Mouse (Mus musculus): ENCODE data around the gene Tekt2. TPM values are rescaled to one million over a fixed set of nuclear protein-coding genes. Genes with fewer than 3 reads are reported as not detected.

Gene Tekt2
- polyA plus RNA-seq (2015; fragmentation: Nextera tagmentation; extraction: Ambion mirVana): 13.2 and 14.9 TPM in 2 replicates

DNA sequence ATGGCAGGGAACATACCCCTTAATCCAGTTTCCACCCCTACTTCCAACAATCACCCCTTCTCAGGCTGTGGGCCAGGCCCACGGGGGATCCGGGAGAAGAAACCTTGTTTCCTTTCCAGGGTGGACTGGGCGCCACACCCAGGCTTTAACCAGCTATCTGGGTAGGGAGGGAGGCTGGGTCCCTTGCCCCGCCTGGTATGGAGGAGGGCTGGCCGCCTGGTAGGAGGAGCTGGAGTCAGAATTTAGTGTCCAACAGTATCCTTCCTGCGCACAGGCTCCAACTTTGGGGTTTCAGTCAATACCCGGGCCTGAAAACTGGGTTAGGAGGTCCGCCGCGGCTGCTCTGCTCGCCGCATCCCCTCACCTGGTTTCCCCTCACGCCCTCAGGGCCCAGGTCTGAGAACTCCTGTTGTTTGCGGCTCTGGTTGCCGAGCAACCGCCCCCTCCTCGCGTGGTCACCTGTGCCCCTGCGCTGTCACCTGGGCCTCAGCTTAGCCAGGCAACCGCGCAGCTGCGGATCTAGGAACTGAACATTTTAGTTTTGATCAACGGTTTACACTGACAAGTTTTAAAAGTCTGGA lies at the start of gene Tekt2:
Gene Tekt2, minus strand, starts transcription at position 408 of the 581 bp plus-strand sequence.
- Histone ChIP-seq H3K36me3 (ENCODE audit: control insufficient read depth, insufficient read depth, low read length) (no peaks in the 10 kb centered on the region), H3K4me1 (replicated peaks; ENCODE audit: control insufficient read depth, insufficient read depth, low read length) (peaks cover 13% of the 10 kb centered on the region), H3K4me2 (ENCODE audit: low read depth, low read length) (peak within 1 kb of the TSS; percentile 43), H3K9me3 (ENCODE audit: control insufficient read depth, low read length) (no peaks in the 10 kb centered on the region), H3K4me3 (ENCODE audit: low read length) (peak within 1 kb of the TSS; percentile 20), H3K9ac (ENCODE audit: low read length) (peak within 1 kb of the TSS; percentile 35), H3K27ac (ENCODE audit: low read length) (no peak within 1 kb of the TSS), H3K27me3 (ENCODE audit: control insufficient read depth, insufficient read depth, low read depth, low read length) (peaks cover 5% of the 10 kb centered on the region; the same call in 1 of the 2 replicates)
- WGBS: 10% methylated on average over 23 of the region's 23 CpGs
- no peak for ATAC-seq (ENCODE audit: low read depth)

GRCm38 (mm10) chr4:126371497-126371896 lies 46.0 kb upstream of the Tekt2 start:
- ATAC-seq (ENCODE audit: low read depth): peak; percentile 57; the same call in 1 of the 2 replicates

DNA sequence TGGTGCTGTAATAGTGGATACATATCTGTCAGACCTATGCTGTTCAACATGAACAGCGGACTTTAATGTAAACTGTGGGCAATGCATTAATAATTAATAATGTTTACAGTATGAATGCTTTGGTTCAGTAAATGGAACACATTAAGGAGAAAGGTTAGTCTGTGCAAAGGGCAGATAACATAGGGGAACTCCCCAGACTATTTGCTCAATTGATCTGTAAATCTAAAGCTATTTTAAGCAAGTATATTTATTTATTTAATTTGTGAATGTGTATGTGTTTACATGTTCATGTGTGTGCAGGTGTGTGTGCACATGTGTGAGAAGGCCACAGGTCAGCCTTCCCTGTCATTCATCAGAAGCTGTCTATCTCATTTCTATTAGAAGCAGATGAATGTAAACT lies 34.6 kb upstream of the Tekt2 start:
- no peak for ATAC-seq (ENCODE audit: low read depth)
- no peak overlapping the region for H3K9ac ChIP-seq (ENCODE audit: low read length)

More at GRCm38 (mm10) chr4:126371497-126371896, 46.0 kb upstream of the Tekt2 start:
- Histone ChIP-seq H3K27me3 (ENCODE audit: control insufficient read depth, insufficient read depth, low read depth, low read length) (no peaks in the 10 kb centered on the region), H3K4me2 (ENCODE audit: low read depth, low read length) (no peak overlapping the region), H3K4me1 (replicated peaks; ENCODE audit: control insufficient read depth, insufficient read depth, low read length) (no peaks in the 10 kb centered on the region), H3K36me3 (ENCODE audit: control insufficient read depth, insufficient read depth, low read length) (peaks cover 5% of the 10 kb centered on the region; the same call in 1 of the 2 replicates), H3K9ac (ENCODE audit: low read length) (no peak overlapping the region), H3K4me3 (ENCODE audit: low read length) (no peak overlapping the region), H3K9me3 (ENCODE audit: control insufficient read depth, low read length) (no peaks in the 10 kb centered on the region), H3K27ac (ENCODE audit: low read length) (no peak overlapping the region)
- 58% methylated on average over 9 of the region's 9 CpGs for WGBS

DNA sequence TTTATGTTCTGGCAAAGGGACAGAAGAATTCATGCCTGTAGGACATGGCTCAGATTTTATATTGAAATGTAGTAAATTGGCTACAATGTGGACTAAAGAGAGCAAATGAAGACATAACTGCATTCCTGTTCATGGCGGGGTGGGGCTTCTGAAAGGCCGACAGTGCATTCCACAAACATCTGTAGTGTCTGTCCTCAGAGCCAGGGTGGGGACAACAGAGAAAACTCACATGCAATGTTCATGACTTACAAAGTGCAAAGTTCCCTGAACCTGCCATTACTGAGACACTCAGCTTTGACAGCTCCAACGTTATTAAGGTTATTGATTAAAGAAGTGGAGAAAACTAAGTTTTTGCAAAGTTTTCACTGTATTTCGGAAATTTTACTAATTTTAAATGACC lies 18.0 kb upstream of the Tekt2 start:
- no peak overlapping the region for H3K27ac ChIP-seq (ENCODE audit: low read length)
- H3K4me2 ChIP-seq (ENCODE audit: low read depth, low read length): no peak overlapping the region
- no peaks in the 10 kb centered on the region for H3K4me1 ChIP-seq (replicated peaks; ENCODE audit: control insufficient read depth, insufficient read depth, low read length)
- no peak overlapping the region for H3K9ac ChIP-seq (ENCODE audit: low read length)
- ATAC-seq (ENCODE audit: low read depth): no peak
- H3K4me3 ChIP-seq (ENCODE audit: low read length): no peak overlapping the region
- no peaks in the 10 kb centered on the region for H3K27me3 ChIP-seq (ENCODE audit: control insufficient read depth, insufficient read depth, low read depth, low read length)
- no peaks in the 10 kb centered on the region for H3K9me3 ChIP-seq (ENCODE audit: control insufficient read depth, low read length)
- 64% methylated on average over 4 of the region's 4 CpGs for WGBS
- H3K36me3 ChIP-seq (ENCODE audit: control insufficient read depth, insufficient read depth, low read length): peaks cover 16% of the 10 kb centered on the region

More for the DNA sequence above, 34.6 kb upstream of the Tekt2 start:
- Histone ChIP-seq H3K36me3 (ENCODE audit: control insufficient read depth, insufficient read depth, low read length) (peaks cover 15% of the 10 kb centered on the region), H3K27ac (ENCODE audit: low read length) (no peak overlapping the region), H3K27me3 (ENCODE audit: control insufficient read depth, insufficient read depth, low read depth, low read length) (no peaks in the 10 kb centered on the region), H3K9me3 (ENCODE audit: control insufficient read depth, low read length) (no peaks in the 10 kb centered on the region), H3K4me3 (ENCODE audit: low read length) (no peak overlapping the region), H3K4me2 (ENCODE audit: low read depth, low read length) (no peak overlapping the region), H3K4me1 (replicated peaks; ENCODE audit: control insufficient read depth, insufficient read depth, low read length) (no peaks in the 10 kb centered on the region)
- 88% methylated on average over 1 of the region's 1 CpGs for WGBS

GRCm38 (mm10) chr4:126339461-126339860 lies 14.0 kb upstream of the Tekt2 start:
- H3K36me3 ChIP-seq (ENCODE audit: control insufficient read depth, insufficient read depth, low read length): no peaks in the 10 kb centered on the region
- 53% methylated on average over 4 of the region's 4 CpGs for WGBS

GRCm38 (mm10) chr4:126332358-126332757 lies 6.9 kb upstream of the Tekt2 start:
- Histone ChIP-seq H3K4me3 (ENCODE audit: low read length) (no peak overlapping the region), H3K4me2 (ENCODE audit: low read depth, low read length) (no peak overlapping the region), H3K27me3 (ENCODE audit: control insufficient read depth, insufficient read depth, low read depth, low read length) (no peaks in the 10 kb centered on the region), H3K9ac (ENCODE audit: low read length) (no peak overlapping the region), H3K9me3 (ENCODE audit: control insufficient read depth, low read length) (no peaks in the 10 kb centered on the region), H3K4me1 (replicated peaks; ENCODE audit: control insufficient read depth, insufficient read depth, low read length) (peaks cover 2% of the 10 kb centered on the region; the same call in 1 of the 2 replicates), H3K27ac (ENCODE audit: low read length) (no peak overlapping the region), H3K36me3 (ENCODE audit: control insufficient read depth, insufficient read depth, low read length) (no peaks in the 10 kb centered on the region)
- WGBS: 47% methylated on average over 3 of the region's 3 CpGs
- no peak for ATAC-seq (ENCODE audit: low read depth)

More at GRCm38 (mm10) chr4:126339461-126339860, 14.0 kb upstream of the Tekt2 start:
- no peak for ATAC-seq (ENCODE audit: low read depth)
- Histone ChIP-seq H3K4me3 (ENCODE audit: low read length) (no peak overlapping the region), H3K27ac (ENCODE audit: low read length) (no peak overlapping the region), H3K9me3 (ENCODE audit: control insufficient read depth, low read length) (no peaks in the 10 kb centered on the region), H3K4me1 (replicated peaks; ENCODE audit: control insufficient read depth, insufficient read depth, low read length) (no peaks in the 10 kb centered on the region), H3K4me2 (ENCODE audit: low read depth, low read length) (no peak overlapping the region), H3K27me3 (ENCODE audit: control insufficient read depth, insufficient read depth, low read depth, low read length) (no peaks in the 10 kb centered on the region), H3K9ac (ENCODE audit: low read length) (no peak overlapping the region)

- H3K9me3 ChIP-seq (ENCODE audit: control insufficient read depth, low read length): no peaks in the 10 kb centered on the region
- no peaks in the 10 kb centered on the region for H3K36me3 ChIP-seq (ENCODE audit: control insufficient read depth, insufficient read depth, low read length)
- peaks cover 2% of the 10 kb centered on the region; the same call in 1 of the 2 replicates for H3K4me1 ChIP-seq (replicated peaks; ENCODE audit: control insufficient read depth, insufficient read depth, low read length)
- 36% methylated on average over 1 of the region's 1 CpGs for WGBS
- H3K9ac ChIP-seq (ENCODE audit: low read length): no peak overlapping the region
- H3K4me3 ChIP-seq (ENCODE audit: low read length): no peak overlapping the region
- no peak overlapping the region for H3K4me2 ChIP-seq (ENCODE audit: low read depth, low read length)
- peak; percentile 49; the same call in 1 of the 2 replicates for ATAC-seq (ENCODE audit: low read depth)
- H3K27me3 ChIP-seq (ENCODE audit: control insufficient read depth, insufficient read depth, low read depth, low read length): no peaks in the 10 kb centered on the region
- no peak overlapping the region for H3K27ac ChIP-seq (ENCODE audit: low read length)
These were observed 6.3 kb upstream of the Tekt2 start for GRCm38 (mm10) chr4:126331751-126332150.

GRCm38 (mm10) chr4:126330295-126330694 lies 4.8 kb upstream of the Tekt2 start:
- no peaks in the 10 kb centered on the region for H3K9me3 ChIP-seq (ENCODE audit: control insufficient read depth, low read length)
- H3K4me2 ChIP-seq (ENCODE audit: low read depth, low read length): no peak overlapping the region
- H3K27me3 ChIP-seq (ENCODE audit: control insufficient read depth, insufficient read depth, low read depth, low read length): peaks cover 2% of the 10 kb centered on the region; the same call in 1 of the 2 replicates
- H3K9ac ChIP-seq (ENCODE audit: low read length): no peak overlapping the region
- no peak for ATAC-seq (ENCODE audit: low read depth)
- no peak overlapping the region for H3K4me3 ChIP-seq (ENCODE audit: low read length)
- 91% methylated on average over 4 of the region's 4 CpGs for WGBS
- no peaks in the 10 kb centered on the region for H3K36me3 ChIP-seq (ENCODE audit: control insufficient read depth, insufficient read depth, low read length)
- peaks cover 4% of the 10 kb centered on the region; the same call in 1 of the 2 replicates for H3K4me1 ChIP-seq (replicated peaks; ENCODE audit: control insufficient read depth, insufficient read depth, low read length)
- no peak overlapping the region for H3K27ac ChIP-seq (ENCODE audit: low read length)

GRCm38 (mm10) chr4:126326036-126326435 lies 548 bp upstream of the Tekt2 start:
- 19% methylated on average over 6 of the region's 6 CpGs for WGBS
- no peaks in the 10 kb centered on the region for H3K36me3 ChIP-seq (ENCODE audit: control insufficient read depth, insufficient read depth, low read length)

More at GRCm38 (mm10) chr4:126326036-126326435, 548 bp upstream of the Tekt2 start:
- peaks cover 8% of the 10 kb centered on the region; the same call in 1 of the 2 replicates for H3K4me1 ChIP-seq (replicated peaks; ENCODE audit: control insufficient read depth, insufficient read depth, low read length)
- no peak overlapping the region for H3K9ac ChIP-seq (ENCODE audit: low read length)
- H3K9me3 ChIP-seq (ENCODE audit: control insufficient read depth, low read length): no peaks in the 10 kb centered on the region
- no peak overlapping the region for H3K4me3 ChIP-seq (ENCODE audit: low read length)
- ATAC-seq (ENCODE audit: low read depth): no peak
- H3K4me2 ChIP-seq (ENCODE audit: low read depth, low read length): no peak overlapping the region
- H3K27me3 ChIP-seq (ENCODE audit: control insufficient read depth, insufficient read depth, low read depth, low read length): peaks cover 5% of the 10 kb centered on the region; the same call in 1 of the 2 replicates
- no peak overlapping the region for H3K27ac ChIP-seq (ENCODE audit: low read length)
